Mouse (Mus musculus): ENCODE results near the gene Creb1. TPM values are rescaled to one million over a fixed set of nuclear protein-coding genes. Genes with fewer than 3 reads are reported as not detected.

Creb1 gene
- polyA plus RNA-seq, 1 experiment from 2014 or later: 22.2 TPM

DNA sequence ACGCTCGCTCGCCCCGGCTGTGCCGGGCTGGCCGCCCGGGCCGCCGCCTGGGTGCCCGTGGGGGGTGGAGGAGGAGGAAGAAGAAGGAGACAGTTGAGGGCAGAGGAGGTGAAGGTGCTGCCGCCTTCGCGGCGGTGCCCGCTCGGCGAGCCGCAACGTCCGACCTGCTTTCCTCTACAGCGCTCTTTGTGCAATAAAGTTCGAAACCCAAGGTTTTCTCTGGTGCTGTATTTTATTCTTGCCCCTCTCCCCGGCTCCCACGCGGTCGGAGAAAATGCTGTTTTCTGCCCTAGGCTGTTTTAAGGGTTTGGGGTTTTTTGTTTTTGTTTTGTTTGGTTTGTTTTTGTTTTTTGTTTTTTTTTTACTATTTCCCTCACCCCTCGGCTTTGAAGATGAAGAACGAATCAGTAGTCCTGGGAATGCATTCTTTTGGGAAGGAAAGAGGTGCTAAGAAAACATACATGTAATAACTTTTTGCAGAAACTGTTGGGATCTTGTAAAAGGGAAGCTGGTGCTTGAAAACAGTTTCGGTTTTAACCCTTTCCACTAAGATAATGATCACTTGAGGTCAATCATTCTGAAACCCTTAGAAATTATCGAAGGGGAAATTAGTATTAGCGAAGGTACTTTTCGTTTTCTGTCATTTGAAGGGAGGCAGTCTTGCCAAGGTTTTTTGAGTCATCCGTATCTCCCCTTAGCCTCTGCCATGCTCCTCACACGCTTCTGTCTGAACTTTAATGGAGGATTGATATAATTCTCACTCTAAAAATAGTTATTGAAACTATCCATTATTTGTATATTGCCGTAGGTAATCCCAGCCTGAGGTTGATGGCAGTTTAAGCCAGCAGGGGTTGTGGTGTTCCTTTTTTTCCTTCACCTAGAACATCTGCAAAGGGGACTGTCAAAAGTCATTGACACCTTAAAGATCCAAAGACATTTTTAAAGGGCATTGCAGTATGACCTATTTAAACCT, 1.3 kb downstream of the Creb1 start:
- H3K4me3 ChIP-seq (ENCODE audit: low read length): peak overlapping the region; percentile 97
- peak overlapping the region; percentile 77 for H3K4me2 ChIP-seq (ENCODE audit: low read length)
- under 1% methylated on average over 34 of the region's 35 CpGs for WGBS
- peaks cover 22% of the 10 kb centered on the region for H3K4me1 ChIP-seq (ENCODE audit: control insufficient read depth, insufficient read depth, low read depth, low read length)
- H3K27ac ChIP-seq (ENCODE audit: low read depth, low read length): peak overlapping the region; percentile 100
- H3K27me3 ChIP-seq (replicated peaks; ENCODE audit: control insufficient read depth, insufficient read depth, low read length): no peaks in the 10 kb centered on the region
- peak overlapping the region; percentile 99 for H3K9ac ChIP-seq (ENCODE audit: low read depth, low read length)
- no peaks in the 10 kb centered on the region for H3K36me3 ChIP-seq (ENCODE audit: control insufficient read depth, insufficient read depth, low read length)
- H3K9me3 ChIP-seq (ENCODE audit: control insufficient read depth, low read length): no peaks in the 10 kb centered on the region
- ATAC-seq: no peak

DNA sequence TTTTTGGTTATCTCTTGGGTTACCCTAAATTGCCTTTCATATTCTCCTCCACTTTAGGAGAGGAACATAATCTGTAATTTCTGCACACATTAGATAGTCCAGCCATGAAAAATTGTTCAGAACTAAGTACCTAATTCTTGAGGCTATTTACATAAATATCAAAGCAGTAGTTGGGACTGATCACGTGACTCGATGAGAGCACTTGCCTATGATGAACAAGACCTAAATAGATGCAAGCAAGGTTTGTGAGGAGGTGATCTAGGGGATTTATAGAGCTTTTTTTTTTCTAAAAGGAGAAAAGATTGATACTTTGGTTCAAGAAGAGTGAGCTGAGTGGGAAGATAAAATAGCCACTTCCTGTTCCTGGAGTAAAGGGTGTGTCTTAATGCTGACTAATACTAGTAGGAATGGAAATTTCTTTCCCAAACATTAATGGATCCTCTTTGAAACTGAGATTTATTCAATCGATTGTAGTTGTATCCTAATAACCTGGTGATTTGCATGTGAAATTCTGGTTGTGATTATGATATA, 6.5 kb downstream of the Creb1 start:
- no peak for ATAC-seq
- Histone ChIP-seq H3K4me3 (ENCODE audit: low read length) (no peak overlapping the region), H3K4me2 (ENCODE audit: low read length) (no peak overlapping the region), H3K27ac (ENCODE audit: low read depth, low read length) (no peak overlapping the region), H3K9me3 (ENCODE audit: control insufficient read depth, low read length) (no peaks in the 10 kb centered on the region), H3K9ac (ENCODE audit: low read depth, low read length) (no peak overlapping the region), H3K4me1 (ENCODE audit: control insufficient read depth, insufficient read depth, low read depth, low read length) (peaks cover 13% of the 10 kb centered on the region), H3K36me3 (ENCODE audit: control insufficient read depth, insufficient read depth, low read length) (no peaks in the 10 kb centered on the region), H3K27me3 (replicated peaks; ENCODE audit: control insufficient read depth, insufficient read depth, low read length) (no peaks in the 10 kb centered on the region)
- WGBS: 91% methylated on average over 3 of the region's 3 CpGs

DNA sequence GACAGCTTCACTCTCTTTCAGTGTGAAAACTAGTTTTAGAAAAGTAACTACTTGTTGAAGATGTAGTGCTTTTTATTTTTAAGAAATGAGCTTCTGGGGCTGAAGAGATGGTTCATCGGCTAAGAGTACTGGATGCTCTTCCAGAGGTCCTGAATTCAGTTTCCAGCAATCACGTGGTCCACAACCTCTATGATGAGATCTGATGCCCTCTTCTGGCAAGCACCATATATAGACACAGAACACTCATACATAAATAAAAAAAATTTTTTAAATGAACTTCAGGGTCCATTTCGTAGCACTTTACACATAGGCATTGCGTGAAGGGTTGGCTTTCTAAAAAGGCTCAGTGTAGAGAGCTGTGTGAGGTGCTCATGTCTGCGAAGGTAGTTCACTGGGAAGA, 11.3 kb downstream of the Creb1 start:
- no peak overlapping the region for H3K4me3 ChIP-seq (ENCODE audit: low read length)
- no peak overlapping the region for H3K9ac ChIP-seq (ENCODE audit: low read depth, low read length)
- H3K27me3 ChIP-seq (replicated peaks; ENCODE audit: control insufficient read depth, insufficient read depth, low read length): no peaks in the 10 kb centered on the region
- 83% methylated on average over 5 of the region's 5 CpGs for WGBS
- no peak for ATAC-seq
- H3K4me1 ChIP-seq (ENCODE audit: control insufficient read depth, insufficient read depth, low read depth, low read length): no peaks in the 10 kb centered on the region
- H3K4me2 ChIP-seq (ENCODE audit: low read length): no peak overlapping the region
- H3K9me3 ChIP-seq (ENCODE audit: control insufficient read depth, low read length): no peaks in the 10 kb centered on the region
- no peaks in the 10 kb centered on the region for H3K36me3 ChIP-seq (ENCODE audit: control insufficient read depth, insufficient read depth, low read length)
- H3K27ac ChIP-seq (ENCODE audit: low read depth, low read length): no peak overlapping the region

DNA sequence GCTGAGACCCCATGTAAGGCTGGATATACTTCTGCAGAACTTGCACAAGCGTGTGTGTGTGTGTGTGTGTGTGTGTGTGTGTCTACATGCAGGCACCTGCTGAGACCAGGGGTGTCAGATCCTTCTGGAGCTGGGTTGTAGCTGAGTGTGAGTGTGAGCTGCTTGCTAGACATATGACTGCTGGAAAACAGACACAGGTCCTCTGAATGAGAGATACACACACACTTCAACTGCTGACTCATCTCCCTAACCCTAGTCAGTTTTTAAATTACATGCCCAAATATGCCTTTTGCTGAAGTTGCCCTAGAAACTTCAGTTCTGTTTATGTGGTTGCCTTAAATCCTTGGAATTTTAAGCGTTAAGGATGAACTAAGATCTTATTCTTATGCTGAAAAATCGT, 13.6 kb downstream of the Creb1 start:
- ATAC-seq: no peak
- WGBS: 90% methylated on average over 3 of the region's 3 CpGs

DNA sequence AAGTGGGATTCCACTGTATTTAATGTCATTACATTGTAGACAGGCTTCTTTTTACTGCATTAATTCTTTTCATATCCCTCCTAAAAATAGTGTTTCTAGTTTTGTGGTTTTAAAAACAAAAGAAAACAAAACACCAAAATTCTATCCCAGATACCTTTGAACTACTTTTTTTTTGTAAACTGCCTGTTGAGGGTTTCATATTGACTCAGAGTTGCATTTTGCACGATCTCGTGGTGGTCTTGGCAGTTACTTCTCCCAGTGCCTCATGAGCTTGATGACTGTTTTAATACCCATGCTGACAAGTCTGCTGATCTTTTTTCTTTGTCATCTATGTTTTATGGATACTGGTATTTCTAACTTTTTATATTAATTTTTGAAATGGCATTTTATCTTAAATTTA, 16.9 kb downstream of the Creb1 start:
- no peak overlapping the region for H3K4me3 ChIP-seq (ENCODE audit: low read length)
- no peak for ATAC-seq
- H3K9ac ChIP-seq (ENCODE audit: low read depth, low read length): no peak overlapping the region
- no peaks in the 10 kb centered on the region for H3K36me3 ChIP-seq (ENCODE audit: control insufficient read depth, insufficient read depth, low read length)
- 83% methylated on average over 2 of the region's 2 CpGs for WGBS
- no peak overlapping the region for H3K27ac ChIP-seq (ENCODE audit: low read depth, low read length)
- no peaks in the 10 kb centered on the region for H3K27me3 ChIP-seq (replicated peaks; ENCODE audit: control insufficient read depth, insufficient read depth, low read length)
- no peaks in the 10 kb centered on the region for H3K4me1 ChIP-seq (ENCODE audit: control insufficient read depth, insufficient read depth, low read depth, low read length)
- no peaks in the 10 kb centered on the region for H3K9me3 ChIP-seq (ENCODE audit: control insufficient read depth, low read length)
- no peak overlapping the region for H3K4me2 ChIP-seq (ENCODE audit: low read length)

More for the DNA sequence above, 13.6 kb downstream of the Creb1 start:
- Histone ChIP-seq H3K4me3 (ENCODE audit: low read length) (no peak overlapping the region), H3K36me3 (ENCODE audit: control insufficient read depth, insufficient read depth, low read length) (no peaks in the 10 kb centered on the region), H3K9ac (ENCODE audit: low read depth, low read length) (no peak overlapping the region), H3K4me1 (ENCODE audit: control insufficient read depth, insufficient read depth, low read depth, low read length) (no peaks in the 10 kb centered on the region), H3K27me3 (replicated peaks; ENCODE audit: control insufficient read depth, insufficient read depth, low read length) (no peaks in the 10 kb centered on the region), H3K9me3 (ENCODE audit: control insufficient read depth, low read length) (no peaks in the 10 kb centered on the region), H3K4me2 (ENCODE audit: low read length) (no peak overlapping the region), H3K27ac (ENCODE audit: low read depth, low read length) (no peak overlapping the region)

DNA sequence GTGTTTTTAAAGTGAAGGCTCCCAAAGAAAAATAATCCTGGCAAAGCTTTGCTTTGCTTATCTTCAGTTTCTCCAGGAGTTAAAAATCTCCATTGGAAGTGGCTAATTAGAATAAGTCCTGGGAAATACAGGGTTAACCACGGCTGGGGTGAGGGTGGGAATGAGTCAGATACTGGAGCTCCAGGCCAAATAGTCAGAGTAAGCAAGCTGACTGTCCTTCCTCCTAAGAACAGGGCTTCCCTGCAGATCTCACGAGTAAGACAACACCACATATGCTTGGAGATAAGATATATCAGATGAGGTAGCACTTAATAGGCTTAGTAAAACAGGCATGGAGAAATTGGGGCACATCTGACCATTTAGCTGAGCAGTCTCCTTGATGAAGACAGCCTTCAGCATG, 19.5 kb downstream of the Creb1 start:
- no peaks in the 10 kb centered on the region for H3K27me3 ChIP-seq (replicated peaks; ENCODE audit: control insufficient read depth, insufficient read depth, low read length)
- H3K4me3 ChIP-seq (ENCODE audit: low read length): no peak overlapping the region
- ATAC-seq: no peak
- no peak overlapping the region for H3K9ac ChIP-seq (ENCODE audit: low read depth, low read length)
- peaks cover 3% of the 10 kb centered on the region; the same call in 1 of the 2 replicates for H3K36me3 ChIP-seq (ENCODE audit: control insufficient read depth, insufficient read depth, low read length)
- no peak overlapping the region for H3K27ac ChIP-seq (ENCODE audit: low read depth, low read length)
- H3K4me1 ChIP-seq (ENCODE audit: control insufficient read depth, insufficient read depth, low read depth, low read length): no peaks in the 10 kb centered on the region
- 69% methylated on average over 2 of the region's 2 CpGs for WGBS
- H3K4me2 ChIP-seq (ENCODE audit: low read length): no peak overlapping the region
- H3K9me3 ChIP-seq (ENCODE audit: control insufficient read depth, low read length): no peaks in the 10 kb centered on the region

DNA sequence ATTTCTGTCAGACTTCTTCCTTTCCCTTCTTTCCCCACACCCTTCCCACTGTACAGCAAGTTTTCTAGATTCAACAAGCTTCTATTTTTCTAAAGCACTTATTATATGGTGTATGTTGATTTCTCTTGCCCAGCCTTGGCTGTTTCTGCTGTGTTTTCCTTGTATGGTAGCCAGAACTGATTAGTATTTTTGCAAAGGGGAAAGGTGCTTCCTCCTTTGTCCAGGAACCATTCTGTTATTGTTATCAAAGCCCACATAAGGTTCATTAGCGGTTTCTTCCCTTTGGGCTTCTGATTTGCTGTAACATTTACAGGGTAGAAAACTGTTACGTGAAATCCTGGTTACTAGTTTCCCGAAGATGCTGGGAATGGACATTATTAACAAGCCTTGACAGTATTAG, 27.7 kb downstream of the Creb1 start:
- no peak for ATAC-seq

DNA sequence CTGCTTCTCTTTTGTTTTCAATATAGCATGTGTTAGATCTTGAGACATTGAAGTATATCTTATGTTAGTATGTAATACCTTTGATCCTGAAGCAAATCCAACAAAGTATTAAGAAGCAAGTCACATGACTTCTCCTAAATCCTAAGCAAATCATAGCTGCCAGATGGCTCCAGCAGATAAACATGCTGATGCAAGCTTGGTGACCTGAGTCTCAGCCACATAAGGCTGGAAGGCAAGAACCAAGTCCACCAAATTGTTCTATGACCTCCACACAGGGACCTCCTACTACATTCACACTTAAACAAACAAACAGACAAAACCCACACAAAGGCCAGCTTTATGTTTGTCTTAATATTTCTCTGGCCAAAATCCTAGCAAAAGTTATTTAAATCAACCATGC, 35.8 kb downstream of the Creb1 start:
- Histone ChIP-seq H3K27me3 (replicated peaks; ENCODE audit: control insufficient read depth, insufficient read depth, low read length) (no peaks in the 10 kb centered on the region), H3K27ac (ENCODE audit: low read depth, low read length) (no peak overlapping the region), H3K4me3 (ENCODE audit: low read length) (no peak overlapping the region), H3K9ac (ENCODE audit: low read depth, low read length) (no peak overlapping the region), H3K36me3 (ENCODE audit: control insufficient read depth, insufficient read depth, low read length) (peaks cover 11% of the 10 kb centered on the region), H3K4me2 (ENCODE audit: low read length) (no peak overlapping the region), H3K9me3 (ENCODE audit: control insufficient read depth, low read length) (no peaks in the 10 kb centered on the region), H3K4me1 (ENCODE audit: control insufficient read depth, insufficient read depth, low read depth, low read length) (no peaks in the 10 kb centered on the region)
- ATAC-seq: no peak

More for the DNA sequence above, 27.7 kb downstream of the Creb1 start:
- Histone ChIP-seq H3K36me3 (ENCODE audit: control insufficient read depth, insufficient read depth, low read length) (peaks cover 5% of the 10 kb centered on the region; the same call in 1 of the 2 replicates), H3K27ac (ENCODE audit: low read depth, low read length) (no peak overlapping the region), H3K4me2 (ENCODE audit: low read length) (no peak overlapping the region), H3K9me3 (ENCODE audit: control insufficient read depth, low read length) (no peaks in the 10 kb centered on the region), H3K4me3 (ENCODE audit: low read length) (no peak overlapping the region), H3K9ac (ENCODE audit: low read depth, low read length) (no peak overlapping the region), H3K27me3 (replicated peaks; ENCODE audit: control insufficient read depth, insufficient read depth, low read length) (no peaks in the 10 kb centered on the region), H3K4me1 (ENCODE audit: control insufficient read depth, insufficient read depth, low read depth, low read length) (no peaks in the 10 kb centered on the region)
- WGBS: 91% methylated on average over 3 of the region's 3 CpGs

DNA sequence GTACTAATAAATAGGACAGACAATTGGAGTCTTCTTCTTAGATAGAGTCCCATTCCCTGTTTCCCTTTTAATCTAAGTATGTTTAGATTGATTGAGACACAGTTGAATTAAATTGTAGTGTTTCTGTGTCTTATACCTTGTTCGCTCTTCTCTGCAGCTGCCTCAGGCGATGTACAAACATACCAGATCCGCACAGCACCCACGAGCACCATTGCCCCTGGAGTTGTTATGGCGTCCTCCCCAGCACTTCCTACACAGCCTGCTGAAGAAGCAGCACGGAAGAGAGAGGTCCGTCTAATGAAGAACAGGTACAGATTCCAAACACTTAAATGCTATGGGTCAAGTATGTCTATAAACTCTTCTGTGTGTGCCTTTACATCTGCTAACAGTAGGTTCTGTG, 43.6 kb downstream of the Creb1 start:
- H3K27ac ChIP-seq (ENCODE audit: low read depth, low read length): no peak overlapping the region
- no peak overlapping the region for H3K4me2 ChIP-seq (ENCODE audit: low read length)
- no peaks in the 10 kb centered on the region for H3K9me3 ChIP-seq (ENCODE audit: control insufficient read depth, low read length)
- WGBS: 86% methylated on average over 7 of the region's 7 CpGs
- H3K4me3 ChIP-seq (ENCODE audit: low read length): no peak overlapping the region
- no peaks in the 10 kb centered on the region for H3K27me3 ChIP-seq (replicated peaks; ENCODE audit: control insufficient read depth, insufficient read depth, low read length)
- H3K36me3 ChIP-seq (ENCODE audit: control insufficient read depth, insufficient read depth, low read length): peaks cover 6% of the 10 kb centered on the region
- no peak for ATAC-seq
- no peak overlapping the region for H3K9ac ChIP-seq (ENCODE audit: low read depth, low read length)
- no peaks in the 10 kb centered on the region for H3K4me1 ChIP-seq (ENCODE audit: control insufficient read depth, insufficient read depth, low read depth, low read length)
